Mouse (Mus musculus) urinary bladder, postnatal 25 days (tissue): ENCODE measurements around the gene Brd2.
"Not testable (repeated sequence)": the region's sequence is repeated elsewhere in the genome, so short reads cannot be mapped to it uniquely, and the experiment has no call there.

Experiments
- DNase-seq: peaks from one replicate; pipeline ENCODE4 v3.0.0; 2022; ENCODE audit warnings: low spot score

The Brd2 gene

GRCm38 (mm10) chr17:34122188-34122984 is at the start of gene Brd2:
Brd2 (minus strand) TSS chr17:34122634.
- peak; percentile 98 for DNase-seq

GRCm38 (mm10) chr17:34170877-34171498 is 48.6 kb upstream of the Brd2 start:
- peak; percentile 81 for DNase-seq

DNA sequence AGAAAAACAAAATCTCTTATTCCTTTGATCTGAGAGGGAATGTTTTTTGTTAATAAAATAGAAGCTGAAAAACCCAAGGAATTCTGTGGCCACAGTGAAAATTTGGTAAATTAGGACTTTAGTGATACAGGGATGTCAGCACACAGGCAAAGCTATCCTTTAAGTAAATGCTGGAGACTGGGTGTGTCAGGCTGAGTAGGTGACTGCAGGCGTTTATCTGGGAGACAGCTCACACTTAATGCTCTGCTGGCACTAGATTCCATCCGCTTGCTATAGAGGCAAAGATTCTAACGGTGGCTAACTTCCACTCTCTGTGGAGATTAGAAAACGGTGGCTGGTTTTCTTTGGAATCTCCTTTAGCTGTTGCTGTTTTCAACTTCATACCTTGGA is 48.0 kb upstream of the Brd2 start:
- DNase-seq = no peak

GRCm38 (mm10) chr17:34169279-34169678 is 46.8 kb upstream of the Brd2 start:
- DNase-seq = no peak

- DNase-seq = no peak
Observed at GRCm38 (mm10) chr17:34165033-34165730, 42.7 kb upstream of the Brd2 start.

GRCm38 (mm10) chr17:34164202-34164895 is 41.9 kb upstream of the Brd2 start:
- DNase-seq = no peak

- no peak for DNase-seq
Observed at GRCm38 (mm10) chr17:34155534-34155933, 33.1 kb upstream of the Brd2 start.

DNA sequence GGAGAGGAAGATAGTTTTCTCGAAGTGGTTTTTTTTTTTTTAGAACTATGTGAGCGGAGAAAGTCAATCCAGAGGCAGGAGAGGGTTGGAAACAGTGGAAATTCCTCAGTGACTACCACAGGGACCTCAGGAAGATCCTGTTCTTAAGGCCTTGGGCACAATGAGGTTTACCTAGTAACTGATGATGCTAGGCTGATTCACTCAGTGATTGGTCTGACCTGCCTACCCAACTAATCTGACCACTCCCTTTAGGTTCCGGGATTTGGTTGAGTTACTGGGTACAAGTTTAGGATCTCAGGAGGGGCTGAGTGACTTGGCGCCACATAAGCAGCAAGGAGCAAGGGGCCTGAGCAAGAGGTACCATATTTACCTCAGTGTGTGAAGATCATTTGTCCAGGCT is 30.5 kb upstream of the Brd2 start, which contains the start of gene H2-DMb1:
H2-DMb1 (plus strand) TSS at position 150 of the 400 bp plus-strand sequence.
- DNase-seq = peak; percentile 34

- no peak for DNase-seq
Observed at GRCm38 (mm10) chr17:34144960-34145371, 22.5 kb upstream of the Brd2 start.

- not testable (repeated sequence) for DNase-seq
Observed at GRCm38 (mm10) chr17:34144221-34144620, 21.8 kb upstream of the Brd2 start.

GRCm38 (mm10) chr17:34143461-34143860 is 21.0 kb upstream of the Brd2 start:
- DNase-seq = no peak

- no peak for DNase-seq
Observed at GRCm38 (mm10) chr17:34143033-34143432, 20.6 kb upstream of the Brd2 start, which contains the start of gene H2-DMb2. H2-DMb2 (plus strand) TSS chr17:34143307.

GRCm38 (mm10) chr17:34142456-34143010 is 20.1 kb upstream of the Brd2 start:
- no peak for DNase-seq

DNA sequence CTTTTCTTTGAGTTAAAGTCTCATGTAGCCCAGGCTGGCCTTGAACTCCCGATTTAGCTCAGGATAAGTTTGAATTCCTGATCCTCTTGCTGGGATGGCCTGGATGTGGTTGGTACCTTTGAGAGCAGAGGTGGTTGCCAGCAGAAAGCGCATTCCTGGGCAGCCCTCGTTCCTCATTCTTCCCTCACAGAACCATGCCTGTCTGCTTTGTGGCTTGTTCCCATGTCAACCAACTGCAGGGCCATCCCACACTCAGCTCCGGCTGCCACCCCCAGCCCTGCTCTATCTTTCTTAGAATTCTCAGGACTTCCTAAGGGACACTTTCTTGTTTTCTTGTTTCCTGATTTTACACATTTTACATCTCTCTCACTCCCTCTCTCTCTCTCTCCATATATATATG is 19.0 kb upstream of the Brd2 start:
- DNase-seq = no peak

DNA sequence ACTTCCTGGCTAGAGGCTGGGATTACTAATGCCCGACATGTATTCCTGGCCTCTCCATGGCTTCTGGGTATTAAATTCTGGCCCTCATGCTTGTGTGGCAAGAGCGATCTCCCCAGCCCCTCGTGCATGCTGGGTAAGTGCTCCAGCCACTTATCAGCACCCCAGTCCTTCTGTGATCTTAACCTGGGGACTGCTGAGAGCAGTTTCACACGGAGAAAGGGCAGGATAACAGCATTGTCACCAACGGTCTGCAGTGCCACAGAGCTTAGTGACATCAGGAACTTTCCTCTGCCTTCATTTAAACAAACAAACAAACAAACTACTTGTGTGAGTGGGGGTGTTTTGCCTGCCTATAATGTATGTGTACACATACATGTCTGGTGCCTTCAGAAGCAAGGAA is 17.8 kb upstream of the Brd2 start:
- DNase-seq = no peak

- no peak for DNase-seq
Observed at GRCm38 (mm10) chr17:34139416-34139815, 17.0 kb upstream of the Brd2 start.

DNA sequence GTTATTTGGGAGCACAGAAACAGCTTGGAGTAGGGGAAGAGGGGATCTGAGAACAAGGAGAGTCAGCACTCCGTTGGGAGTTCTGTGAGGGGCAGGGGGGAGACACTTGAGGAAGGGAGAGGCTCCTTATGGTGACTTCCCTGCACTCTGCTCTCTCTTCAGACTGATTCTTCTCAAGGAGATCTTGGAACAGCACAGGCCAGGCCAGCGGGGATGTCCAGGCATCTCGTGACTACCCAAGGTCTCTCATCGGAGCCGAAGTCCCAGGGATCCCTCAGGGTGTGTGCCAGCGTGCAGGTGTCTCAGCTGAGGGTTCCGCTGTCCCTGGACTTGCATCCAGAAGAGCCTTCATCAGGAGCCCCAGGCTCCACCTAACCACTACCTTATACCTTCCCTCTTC is 16.2 kb upstream of the Brd2 start:
- no peak for DNase-seq

DNA sequence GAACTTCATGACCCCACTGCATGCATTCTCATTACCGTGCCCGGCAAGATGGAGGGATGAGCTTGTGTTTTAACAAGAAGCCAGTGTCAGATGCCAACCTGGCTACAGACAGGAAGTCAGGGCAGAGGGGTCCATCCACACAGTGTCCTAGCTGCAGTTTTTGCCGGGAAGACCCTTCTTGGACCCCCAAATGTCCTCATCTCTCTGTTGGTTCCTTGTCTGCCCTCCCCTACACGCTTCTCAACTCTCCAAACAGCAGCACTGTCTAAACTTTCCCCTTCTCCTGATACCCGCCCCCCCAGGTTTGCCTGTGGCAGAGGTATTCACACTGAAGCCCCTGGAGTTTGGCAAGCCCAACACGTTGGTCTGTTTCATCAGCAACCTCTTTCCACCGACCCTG is 15.2 kb upstream of the Brd2 start:
- DNase-seq = no peak

GRCm38 (mm10) chr17:34135297-34136224 is 13.1 kb upstream of the Brd2 start:
- DNase-seq = peak; percentile 100

DNA sequence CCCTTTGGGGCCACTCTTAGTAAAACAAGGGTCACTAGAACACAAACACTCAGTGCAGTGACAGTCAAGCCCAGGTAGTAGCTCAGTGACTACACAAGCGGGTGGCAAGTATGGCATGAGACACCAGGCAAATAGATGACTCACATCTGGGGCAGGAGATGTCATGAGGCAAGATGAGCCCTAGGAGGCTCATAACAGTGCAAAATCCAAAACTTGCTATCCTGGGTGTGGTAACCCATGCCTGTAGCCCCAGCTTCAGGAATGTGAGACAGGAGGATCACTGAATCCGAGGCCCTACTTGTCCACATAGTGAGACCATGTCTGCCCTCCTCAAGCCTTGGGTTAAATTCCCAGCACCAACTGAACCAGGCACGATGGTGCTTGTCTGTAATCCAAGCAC is 12.0 kb upstream of the Brd2 start:
- DNase-seq = no peak

- no peak for DNase-seq
Observed at GRCm38 (mm10) chr17:34133289-34133688, 10.9 kb upstream of the Brd2 start.
